Mouse (Mus musculus): ENCODE data around the gene Smarca4. TPM values are rescaled to one million over a fixed set of nuclear protein-coding genes. Genes with fewer than 3 reads are reported as not detected.

Gene Smarca4
- total RNA-seq, 2 experiments from 2014 or later = 113 to 121 TPM

- peak in 1 of 2 experiments; percentile 30 for DNase-seq (ENCODE audit: low spot score in 2 of 2)
- intact Hi-C loops (cut with DNase I) = no loop called here
These were observed 85.1 kb downstream of the Smarca4 start for GRCm38 (mm10) chr9:21701091-21701490.

GRCm38 (mm10) chr9:21703494-21703893 is 87.5 kb downstream of the Smarca4 start:
- intact Hi-C loops (cut with DNase I) = no loop called here

GRCm38 (mm10) chr9:21706085-21706484 is 90.1 kb downstream of the Smarca4 start:
- DNase-seq (ENCODE audit: low spot score in 2 of 2) = no peak
- intact Hi-C loops (cut with DNase I) = no loop called here

More at GRCm38 (mm10) chr9:21703494-21703893, 87.5 kb downstream of the Smarca4 start:
- no peak for DNase-seq (ENCODE audit: low spot score in 2 of 2)

GRCm38 (mm10) chr9:21706586-21707265 is 90.8 kb downstream of the Smarca4 start:
- intact Hi-C loops (cut with DNase I) = no loop called here
- DNase-seq (ENCODE audit: low spot score in 2 of 2) = no peak

GRCm38 (mm10) chr9:21709340-21709739 is 93.4 kb downstream of the Smarca4 start:
- intact Hi-C loops (cut with DNase I) = no loop called here
- no peak for DNase-seq (ENCODE audit: low spot score in 2 of 2)

- intact Hi-C loops (cut with DNase I) = no loop called here
- no peak for DNase-seq (ENCODE audit: low spot score in 2 of 2)
These were observed 99.3 kb downstream of the Smarca4 start for GRCm38 (mm10) chr9:21715298-21715697.

- no peak for DNase-seq (ENCODE audit: low spot score in 2 of 2)
- intact Hi-C loops (cut with DNase I) = no loop called here
These were observed 101.0 kb downstream of the Smarca4 start for GRCm38 (mm10) chr9:21717015-21717414.

- intact Hi-C loops (cut with DNase I) = no loop called here
- DNase-seq (ENCODE audit: low spot score in 2 of 2) = no peak
These were observed 105.1 kb downstream of the Smarca4 start for GRCm38 (mm10) chr9:21721036-21721435.

- intact Hi-C loops (cut with DNase I) = no loop called here
- DNase-seq (ENCODE audit: low spot score in 2 of 2) = peak; percentile 67 to 74
These were observed 107.6 kb downstream of the Smarca4 start, which contains the start of gene Ldlr for GRCm38 (mm10) chr9:21723377-21724146. Gene Ldlr, plus strand, starts transcription at chr9:21723483.

- DNase-seq (ENCODE audit: low spot score in 2 of 2) = peak; percentile 84 to 87
- intact Hi-C loops (cut with DNase I) = no loop called here
These were observed 108.2 kb downstream of the Smarca4 start for GRCm38 (mm10) chr9:21724147-21724536.

- DNase-seq (ENCODE audit: low spot score in 2 of 2) = no peak
- intact Hi-C loops (cut with DNase I) = no loop called here
These were observed 109.5 kb downstream of the Smarca4 start for GRCm38 (mm10) chr9:21725224-21726121.

- intact Hi-C loops (cut with DNase I) = no loop called here
- no peak for DNase-seq (ENCODE audit: low spot score in 2 of 2)
These were observed 110.4 kb downstream of the Smarca4 start for GRCm38 (mm10) chr9:21726218-21726975.

GRCm38 (mm10) chr9:21728261-21728832 is 112.4 kb downstream of the Smarca4 start:
- DNase-seq (ENCODE audit: low spot score in 2 of 2) = no peak
- intact Hi-C loops (cut with DNase I) = no loop called here

GRCm38 (mm10) chr9:21729264-21729663 is 113.3 kb downstream of the Smarca4 start:
- intact Hi-C loops (cut with DNase I) = no loop called here
- DNase-seq (ENCODE audit: low spot score in 2 of 2) = no peak

GRCm38 (mm10) chr9:21732288-21732687 is 116.3 kb downstream of the Smarca4 start:
- no peak for DNase-seq (ENCODE audit: low spot score in 2 of 2)
- intact Hi-C loops (cut with DNase I) = no loop called here

- no peak for DNase-seq (ENCODE audit: low spot score in 2 of 2)
These were observed 117.5 kb downstream of the Smarca4 start for GRCm38 (mm10) chr9:21733446-21733845.

GRCm38 (mm10) chr9:21733989-21734388 is 118.0 kb downstream of the Smarca4 start:
- intact Hi-C loops (cut with DNase I) = no loop called here
- no peak for DNase-seq (ENCODE audit: low spot score in 2 of 2)

More at GRCm38 (mm10) chr9:21733446-21733845, 117.5 kb downstream of the Smarca4 start:
- intact Hi-C loops (cut with DNase I) = no loop called here

GRCm38 (mm10) chr9:21735126-21735525 is 119.2 kb downstream of the Smarca4 start:
- no peak for DNase-seq (ENCODE audit: low spot score in 2 of 2)
- intact Hi-C loops (cut with DNase I) = no loop called here

- intact Hi-C loops (cut with DNase I) = no loop called here
- no peak for DNase-seq (ENCODE audit: low spot score in 2 of 2)
These were observed 120.6 kb downstream of the Smarca4 start for GRCm38 (mm10) chr9:21736580-21736979.
